Mouse (Mus musculus): Measurements from ENCODE around the gene Mbd5. TPM values are rescaled to one million over a fixed set of nuclear protein-coding genes. Genes with fewer than 3 reads are reported as not detected.
A peak's percentile ranks its signal among the peaks of the same experiment; 100 is the strongest.

Gene Mbd5
- polyA plus RNA-seq, 1 experiment from 2014 or later, result 11.4 TPM

- no peak for TF ChIP-seq CTCF (IDR thresholded peaks at IDR 0.05)
- TF ChIP-seq EP300 (IDR thresholded peaks at IDR 0.05), result no peak
- H3K4me2 ChIP-seq (replicated peaks; ENCODE audit: low read depth, low read length), result no peak overlapping the region
- DNase-seq (ENCODE audit: low spot score) (no peak), ATAC-seq (no peak)
- no peak overlapping the region for H3K27ac ChIP-seq (ENCODE audit: low read length)
- peaks cover 1% of the 10 kb centered on the region; the same call in 1 of the 2 replicates for H3K4me1 ChIP-seq (ENCODE audit: insufficient read depth, low read depth, low read length)
- H3K9ac ChIP-seq (replicated peaks; ENCODE audit: low read depth), result no peak overlapping the region
- H3K27me3 ChIP-seq (replicated peaks; ENCODE audit: insufficient read depth, low read length), result no peaks in the 10 kb centered on the region
- no peaks in the 10 kb centered on the region for H3K9me3 ChIP-seq (ENCODE audit: low read length)
- WGBS, result 85% methylated on average over 2 of the region's 2 CpGs
- no peak overlapping the region for H3K4me3 ChIP-seq (ENCODE audit: low read depth, low read length)
- H3K36me3 ChIP-seq (ENCODE audit: insufficient read depth, low read length), result no peaks in the 10 kb centered on the region
Measured at GRCm38 (mm10) chr2:49344287-49344686, 395.0 kb downstream of the Mbd5 start.

GRCm38 (mm10) chr2:49345786-49346185 is 396.5 kb downstream of the Mbd5 start:
- no peak overlapping the region for H3K9ac ChIP-seq (replicated peaks; ENCODE audit: low read depth)
- WGBS, result 31% methylated on average over 2 of the region's 2 CpGs

DNA sequence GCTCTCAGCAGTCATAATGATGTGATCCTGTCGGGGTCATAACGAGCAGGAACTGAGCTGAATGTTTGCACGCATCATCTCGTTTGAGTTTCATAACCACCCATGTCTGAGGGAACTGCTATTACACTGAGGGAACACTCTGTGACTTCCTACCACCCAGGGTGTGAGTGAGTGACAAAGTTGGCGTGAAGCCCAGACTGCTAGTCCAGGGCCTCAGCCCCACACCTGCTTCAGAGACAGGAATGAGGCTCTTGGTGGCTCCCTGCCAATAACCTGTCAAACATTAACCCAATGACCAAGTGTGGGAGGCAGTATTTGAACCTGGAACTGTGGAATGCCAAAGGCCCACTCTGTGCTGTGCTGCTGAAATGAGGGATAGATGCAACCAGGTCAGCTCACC is 400.5 kb downstream of the Mbd5 start:
- ATAC-seq (peak; percentile 98), DNase-seq (ENCODE audit: low spot score) (peak; percentile 93)
- Histone ChIP-seq H3K4me2 (replicated peaks; ENCODE audit: low read depth, low read length) (no peak overlapping the region), H3K9me3 (ENCODE audit: low read length) (no peaks in the 10 kb centered on the region), H3K36me3 (ENCODE audit: insufficient read depth, low read length) (no peaks in the 10 kb centered on the region), H3K27ac (ENCODE audit: low read length) (peak overlapping the region; percentile 57; the same call in 1 of the 2 replicates), H3K9ac (replicated peaks; ENCODE audit: low read depth) (no peak overlapping the region), H3K4me3 (ENCODE audit: low read depth, low read length) (no peak overlapping the region), H3K4me1 (ENCODE audit: insufficient read depth, low read depth, low read length) (peaks cover 2% of the 10 kb centered on the region; the same call in 1 of the 2 replicates), H3K27me3 (replicated peaks; ENCODE audit: insufficient read depth, low read length) (no peaks in the 10 kb centered on the region)
- TF ChIP-seq EP300 (IDR thresholded peaks at IDR 0.05) (peak; percentile 94), CTCF (IDR thresholded peaks at IDR 0.05) (no peak)
- 9% methylated on average over 5 of the region's 5 CpGs for WGBS

More at GRCm38 (mm10) chr2:49345786-49346185, 396.5 kb downstream of the Mbd5 start:
- H3K9me3 ChIP-seq (ENCODE audit: low read length), result no peaks in the 10 kb centered on the region
- DNase-seq (ENCODE audit: low spot score), result no peak
- no peak overlapping the region for H3K27ac ChIP-seq (ENCODE audit: low read length)
- H3K4me1 ChIP-seq (ENCODE audit: insufficient read depth, low read depth, low read length), result peaks cover 2% of the 10 kb centered on the region; the same call in 1 of the 2 replicates
- no peak overlapping the region for H3K4me2 ChIP-seq (replicated peaks; ENCODE audit: low read depth, low read length)
- H3K27me3 ChIP-seq (replicated peaks; ENCODE audit: insufficient read depth, low read length), result no peaks in the 10 kb centered on the region
- H3K4me3 ChIP-seq (ENCODE audit: low read depth, low read length), result no peak overlapping the region
- no peaks in the 10 kb centered on the region for H3K36me3 ChIP-seq (ENCODE audit: insufficient read depth, low read length)
- TF ChIP-seq CTCF (IDR thresholded peaks at IDR 0.05) (no peak), EP300 (IDR thresholded peaks at IDR 0.05) (no peak)
- ATAC-seq, result no peak

DNA sequence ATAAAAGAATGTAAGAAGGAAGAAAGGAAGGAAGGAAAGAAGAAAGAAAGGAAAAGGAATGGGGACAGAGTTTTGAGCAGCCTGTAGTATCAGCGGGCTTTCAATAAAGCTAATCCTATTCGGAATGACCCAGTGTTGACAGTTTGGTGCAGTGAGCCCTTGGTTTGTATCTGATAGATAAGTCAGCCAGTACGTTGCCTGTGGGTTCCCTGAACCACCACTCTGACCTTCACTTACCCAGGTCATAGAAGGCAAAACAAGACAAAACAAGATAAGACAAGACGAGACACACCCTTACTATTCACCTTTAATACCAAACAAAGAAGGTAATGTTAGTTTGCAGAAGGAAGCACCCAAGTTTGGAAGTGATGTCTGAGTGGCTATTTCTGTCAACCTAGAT is 401.5 kb downstream of the Mbd5 start:
- WGBS, result 80% methylated on average over 4 of the region's 4 CpGs
- TF ChIP-seq CTCF (IDR thresholded peaks at IDR 0.05), result no peak
- no peak for TF ChIP-seq EP300 (IDR thresholded peaks at IDR 0.05)
- no peaks in the 10 kb centered on the region for H3K27me3 ChIP-seq (replicated peaks; ENCODE audit: insufficient read depth, low read length)
- ATAC-seq, result no peak
- no peak overlapping the region for H3K4me2 ChIP-seq (replicated peaks; ENCODE audit: low read depth, low read length)
- DNase-seq (ENCODE audit: low spot score), result no peak
- H3K4me3 ChIP-seq (ENCODE audit: low read depth, low read length), result no peak overlapping the region
- no peaks in the 10 kb centered on the region for H3K36me3 ChIP-seq (ENCODE audit: insufficient read depth, low read length)
- H3K9me3 ChIP-seq (ENCODE audit: low read length), result no peaks in the 10 kb centered on the region
- no peak overlapping the region for H3K27ac ChIP-seq (ENCODE audit: low read length)
- peaks cover 2% of the 10 kb centered on the region; the same call in 1 of the 2 replicates for H3K4me1 ChIP-seq (ENCODE audit: insufficient read depth, low read depth, low read length)
- H3K9ac ChIP-seq (replicated peaks; ENCODE audit: low read depth), result no peak overlapping the region

GRCm38 (mm10) chr2:49354066-49354465 is 404.8 kb downstream of the Mbd5 start:
- Histone ChIP-seq H3K36me3 (ENCODE audit: insufficient read depth, low read length) (no peaks in the 10 kb centered on the region), H3K9ac (replicated peaks; ENCODE audit: low read depth) (no peak overlapping the region), H3K27me3 (replicated peaks; ENCODE audit: insufficient read depth, low read length) (no peaks in the 10 kb centered on the region), H3K4me3 (ENCODE audit: low read depth, low read length) (no peak overlapping the region), H3K9me3 (ENCODE audit: low read length) (no peaks in the 10 kb centered on the region), H3K4me2 (replicated peaks; ENCODE audit: low read depth, low read length) (no peak overlapping the region), H3K27ac (ENCODE audit: low read length) (no peak overlapping the region), H3K4me1 (ENCODE audit: insufficient read depth, low read depth, low read length) (peaks cover 2% of the 10 kb centered on the region; the same call in 1 of the 2 replicates)
- no peak for DNase-seq (ENCODE audit: low spot score)
- TF ChIP-seq EP300 (IDR thresholded peaks at IDR 0.05), result no peak
- TF ChIP-seq CTCF (IDR thresholded peaks at IDR 0.05), result no peak
- ATAC-seq, result no peak
- WGBS, result 53% methylated on average over 1 of the region's 1 CpGs

- Histone ChIP-seq H3K4me1 (ENCODE audit: insufficient read depth, low read depth, low read length) (no peaks in the 10 kb centered on the region), H3K4me3 (ENCODE audit: low read depth, low read length) (no peak overlapping the region), H3K36me3 (ENCODE audit: insufficient read depth, low read length) (no peaks in the 10 kb centered on the region), H3K27ac (ENCODE audit: low read length) (no peak overlapping the region), H3K27me3 (replicated peaks; ENCODE audit: insufficient read depth, low read length) (no peaks in the 10 kb centered on the region), H3K9ac (replicated peaks; ENCODE audit: low read depth) (no peak overlapping the region), H3K4me2 (replicated peaks; ENCODE audit: low read depth, low read length) (no peak overlapping the region), H3K9me3 (ENCODE audit: low read length) (no peaks in the 10 kb centered on the region)
- DNase-seq (ENCODE audit: low spot score) (peak; percentile 73), ATAC-seq (peak; percentile 91)
- TF ChIP-seq CTCF (IDR thresholded peaks at IDR 0.05), result no peak
- no peak for TF ChIP-seq EP300 (IDR thresholded peaks at IDR 0.05)
- WGBS, result 52% methylated on average over 8 of the region's 8 CpGs
Measured at GRCm38 (mm10) chr2:49355867-49356266, 406.6 kb downstream of the Mbd5 start.

All from lung, postnatal 0 days (tissue).